Mouse (Mus musculus) urinary bladder, postnatal 25 days (tissue): Measurements from ENCODE around the gene Prrx1.
A peak's percentile ranks its signal among the peaks of the same experiment; 100 is the strongest.

ENCODE experiments used
- DNase-seq: peaks from one replicate; pipeline ENCODE4 v3.0.0; 2022; ENCODE audit warnings: low spot score

The Prrx1 gene

GRCm38 (mm10) chr1:163311861-163312811, 1.4 kb downstream of the Prrx1 start:
- DNase-seq = peak; percentile 38

- no peak for DNase-seq
Observed at GRCm38 (mm10) chr1:163311006-163311836, 2.3 kb downstream of the Prrx1 start.

GRCm38 (mm10) chr1:163310023-163310754, 3.3 kb downstream of the Prrx1 start:
- DNase-seq = no peak

GRCm38 (mm10) chr1:163309466-163309865, 4.0 kb downstream of the Prrx1 start:
- DNase-seq = no peak

GRCm38 (mm10) chr1:163308631-163309030, 4.9 kb downstream of the Prrx1 start:
- no peak for DNase-seq

- no peak for DNase-seq
Observed at GRCm38 (mm10) chr1:163307706-163308105, 5.8 kb downstream of the Prrx1 start.

GRCm38 (mm10) chr1:163305956-163306355, 7.6 kb downstream of the Prrx1 start:
- DNase-seq = no peak

GRCm38 (mm10) chr1:163304837-163305236, 8.7 kb downstream of the Prrx1 start:
- no peak for DNase-seq

GRCm38 (mm10) chr1:163302292-163302691, 11.2 kb downstream of the Prrx1 start:
- DNase-seq = no peak

GRCm38 (mm10) chr1:163293152-163293551, 20.4 kb downstream of the Prrx1 start:
- no peak for DNase-seq

GRCm38 (mm10) chr1:163291925-163292324, 21.6 kb downstream of the Prrx1 start:
- no peak for DNase-seq

GRCm38 (mm10) chr1:163289131-163289530, 24.4 kb downstream of the Prrx1 start:
- DNase-seq = no peak

- DNase-seq = no peak
Observed at GRCm38 (mm10) chr1:163285539-163285938, 28.0 kb downstream of the Prrx1 start.

- no peak for DNase-seq
Observed at GRCm38 (mm10) chr1:163285136-163285535, 28.4 kb downstream of the Prrx1 start.

GRCm38 (mm10) chr1:163283980-163284635, 29.4 kb downstream of the Prrx1 start:
- DNase-seq = no peak

- no peak for DNase-seq
Observed at GRCm38 (mm10) chr1:163281450-163282198, 31.9 kb downstream of the Prrx1 start.

- DNase-seq = no peak
Observed at GRCm38 (mm10) chr1:163280842-163281122, 32.7 kb downstream of the Prrx1 start.

- DNase-seq = no peak
Observed at GRCm38 (mm10) chr1:163280097-163280841, 33.2 kb downstream of the Prrx1 start.

- no peak for DNase-seq
Observed at GRCm38 (mm10) chr1:163277069-163277468, 36.4 kb downstream of the Prrx1 start.

GRCm38 (mm10) chr1:163274919-163275318, 38.6 kb downstream of the Prrx1 start:
- DNase-seq = no peak
